Mouse (Mus musculus) neural tube, embryonic 11.5 days (tissue): Measurements from ENCODE around the gene Pkmyt1. TPM values are rescaled to one million over a fixed set of nuclear protein-coding genes. Genes with fewer than 3 reads are reported as not detected.
A peak's percentile ranks its signal among the peaks of the same experiment; 100 is the strongest.

ENCODE experiments used
- ATAC-seq: fragments of 200-750 bp; cut with Nextera tagmentation; 2 replicates; pipeline ENCODE4 v1.8.0; 2017; ENCODE audit warnings: moderate number of reproducible peaks, mild to moderate bottlenecking, moderate TSS enrichment, moderate library complexity; ENCODE audit not compliant: insufficient read depth, low FRiP score, low TSS enrichment
- DNase-seq: peaks from one replicate; pipeline ENCODE4 v3.0.0-alpha.2; 2015; ENCODE audit warnings: low spot score
- H3K27ac ChIP-seq: fragments of 300-500 bp; sonication (generic); 2 replicates; pipeline ENCODE4 v1.5.1; 2014; ENCODE audit warnings: low read depth, mild to moderate bottlenecking, low read length
- H3K27me3 ChIP-seq: fragments of 300-500 bp; sonication (generic); 2 replicates; pipeline ENCODE4 v1.6.1; 2014; ENCODE audit warnings: mild to moderate bottlenecking, low read length, mixed read lengths; ENCODE audit not compliant: control insufficient read depth, insufficient read depth
- H3K36me3 ChIP-seq: fragments of 300-500 bp; sonication (generic); 2 replicates; pipeline ENCODE4 v1.6.1; 2014; ENCODE audit warnings: mild to moderate bottlenecking, low read length, moderate library complexity, mixed read lengths; ENCODE audit not compliant: control insufficient read depth, insufficient read depth
- H3K4me1 ChIP-seq: fragments of 300-500 bp; sonication (generic); 2 replicates; pipeline ENCODE4 v1.6.1; 2014; ENCODE audit warnings: low read length, mixed read lengths; ENCODE audit not compliant: control insufficient read depth, insufficient read depth
- H3K4me2 ChIP-seq: fragments of 300-500 bp; sonication (generic); 2 replicates; pipeline ENCODE4 v1.6.1; 2014; ENCODE audit warnings: low read depth, mild to moderate bottlenecking, moderate library complexity
- H3K4me3 ChIP-seq: fragments of 300-500 bp; sonication (generic); 2 replicates; pipeline ENCODE4 v1.5.1; 2014; ENCODE audit warnings: low read depth, low read length
- H3K9ac ChIP-seq: fragments of 300-500 bp; sonication (generic); 2 replicates; pipeline ENCODE4 v1.6.1; 2014; ENCODE audit warnings: mild to moderate bottlenecking, low read length
- H3K9me3 ChIP-seq: fragments of 300-500 bp; sonication (generic); 2 replicates; pipeline ENCODE4 v1.6.1; 2016; ENCODE audit warnings: low read length; ENCODE audit not compliant: control insufficient read depth
- WGBS: fragments of 180-500 bp; shearing (Covaris S2); extraction: QIAGEN DNeasy Blood & Tissue Kit; methylation state at CpG from one replicate; pipeline ENCODE4 v1.1.7; 2014; 5-methylcytosine and 5-hydroxymethylcytosine counted together
- polyA plus RNA-seq: library from polyadenylated mRNA; unstranded; fragments of >200 nt; fragmentation: Nextera tagmentation; extraction: Ambion mirVana; gene quantifications from 2 replicates; pipeline ENCODE4 v1.2.1, GENCODE M21; 2014

Gene Pkmyt1
- polyA plus RNA-seq, 1 experiment from 2014 or later: 44.5 TPM

DNA sequence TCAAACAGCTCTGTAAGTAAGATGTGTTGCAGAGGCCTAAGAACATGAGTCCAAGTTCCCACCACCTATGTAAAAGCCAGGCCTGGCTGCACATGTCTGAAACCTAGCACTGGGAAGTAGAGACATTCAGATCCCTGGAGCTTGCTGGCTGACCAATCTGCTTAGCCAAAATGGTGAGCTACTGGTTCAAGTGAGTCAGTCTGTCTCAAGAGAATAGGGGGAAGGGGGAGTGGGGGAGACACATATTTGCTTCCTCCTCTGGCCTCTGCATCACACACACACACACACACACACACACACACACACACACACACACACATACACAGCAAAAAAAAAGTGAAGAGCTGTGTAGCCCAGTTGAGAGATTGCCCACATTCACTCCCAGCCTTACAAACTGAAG lies 57.2 kb downstream of the Pkmyt1 start:
- Histone ChIP-seq H3K4me3 (no peak overlapping the region), H3K4me1 (0 out of 2 replicates have a peak, but pooled peaks cover 3% of the 10 kb centered on the region), H3K36me3 (no peaks in the 10 kb centered on the region; the same call in 1 of the 2 replicates), H3K27ac (no peak overlapping the region), H3K27me3 (no peaks in the 10 kb centered on the region), H3K9me3 (no peaks in the 10 kb centered on the region), H3K9ac (no peak overlapping the region), H3K4me2 (no peak overlapping the region)
- DNase-seq: no peak
- ATAC-seq: no peak

DNA sequence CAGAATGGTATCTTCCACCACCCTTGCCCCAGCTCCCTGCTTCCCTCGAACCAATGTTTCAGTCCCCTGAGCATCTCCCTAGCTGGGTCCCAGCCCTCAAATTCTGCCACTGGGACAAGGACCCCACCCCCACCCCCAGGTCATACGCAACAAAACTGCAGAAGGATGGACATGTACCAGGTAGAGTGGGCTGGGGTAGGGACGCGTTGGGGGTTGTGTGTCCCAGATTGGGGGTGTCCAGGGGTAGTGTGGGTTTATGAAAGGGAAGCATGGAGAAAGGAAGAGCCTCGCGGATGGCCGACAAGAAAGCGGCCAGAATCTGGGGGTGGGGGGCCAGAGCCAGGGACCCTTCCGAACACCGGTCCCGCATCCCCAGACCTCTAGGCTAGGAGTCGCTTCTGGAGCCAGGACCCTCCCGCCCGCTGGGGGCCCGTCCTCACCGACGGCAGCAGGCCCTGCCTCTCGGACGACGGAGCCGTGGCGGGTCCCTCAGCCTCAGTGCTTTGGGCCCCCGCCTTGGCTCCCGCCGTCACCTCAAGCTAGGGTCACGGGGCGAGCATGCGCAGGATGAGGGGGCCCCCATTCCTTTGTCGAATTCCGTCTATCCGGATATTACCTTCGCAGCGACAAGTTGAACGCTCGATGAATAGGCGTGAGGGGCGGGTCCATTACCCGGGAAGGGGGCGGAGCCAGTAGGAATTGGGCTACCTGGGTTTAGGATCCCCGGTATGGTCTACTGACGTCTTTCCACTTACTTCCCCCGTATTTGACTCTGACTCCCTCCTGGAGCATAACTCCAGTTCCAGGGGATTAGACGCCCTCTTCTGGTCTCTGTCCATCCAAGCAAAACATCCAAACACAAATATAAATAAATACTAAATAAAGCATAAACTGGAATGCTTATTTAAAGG lies 59.7 kb downstream of the Pkmyt1 start, which contains the start of gene Flywch2:
Gene Flywch2, minus strand, starts transcription at position 521 of the 911 bp plus-strand sequence.
- Histone ChIP-seq H3K9me3 (no peaks in the 10 kb centered on the region), H3K4me3 (peak within 1 kb of the TSS; percentile 47), H3K36me3 (no peaks in the 10 kb centered on the region), H3K4me2 (peak within 1 kb of the TSS; percentile 59), H3K9ac (peak within 1 kb of the TSS; percentile 75), H3K27me3 (no peaks in the 10 kb centered on the region), H3K4me1 (peaks cover 5% of the 10 kb centered on the region; the same call in 1 of the 2 replicates), H3K27ac (0 out of 2 replicates have a peak within 1 kb of the TSS, but pooled peaks have one; percentile 56)
- ATAC-seq (peak; percentile 71), DNase-seq (peak; percentile 84)
- 2% methylated on average over 39 of the region's 43 CpGs for WGBS

Other genes starting within 250 kb of the Pkmyt1 start
- gene Vmn2r117, start 246.6 kb upstream of the Pkmyt1 start, polyA plus RNA-seq: not detected in 2 replicates
- gene Zfp213, start 162.1 kb upstream of the Pkmyt1 start, polyA plus RNA-seq: 23.4 and 24.3 TPM in 2 replicates
- gene Zfp13, start 126.8 kb upstream of the Pkmyt1 start, polyA plus RNA-seq: 19.7 and 20.3 TPM in 2 replicates
- 0.91 TPM in 1 of 2 replicates, not detected in the other for gene Zscan10, start 125.5 kb upstream of the Pkmyt1 start, polyA plus RNA-seq
- 0.85 and 0.94 TPM in 2 replicates for gene Mmp25, start 81.1 kb upstream of the Pkmyt1 start, polyA plus RNA-seq
- 0.54 TPM in 1 of 2 replicates, not detected in the other for gene Bicdl2, start 65.8 kb upstream of the Pkmyt1 start, polyA plus RNA-seq
- 52.5 and 60.1 TPM in 2 replicates for gene Hcfc1r1, start 52.7 kb upstream of the Pkmyt1 start, polyA plus RNA-seq
- 57.8 and 62.4 TPM in 2 replicates for gene Thoc6, start 52.5 kb upstream of the Pkmyt1 start, polyA plus RNA-seq
- gene Tnfrsf12a, start 48.9 kb upstream of the Pkmyt1 start, polyA plus RNA-seq: 2.3 and 3.6 TPM in 2 replicates
- 8.7 and 11.1 TPM in 2 replicates for gene Cldn6, start 47.1 kb upstream of the Pkmyt1 start, polyA plus RNA-seq
- 1.3 and 1.9 TPM in 2 replicates for gene Cldn9, start 42.3 kb upstream of the Pkmyt1 start, polyA plus RNA-seq
- gene 1520401A03Rik, start 3.6 kb upstream of the Pkmyt1 start, polyA plus RNA-seq: 0.25 and 0.58 TPM in 2 replicates
- 31.4 and 37.1 TPM in 2 replicates for gene Paqr4, start 14.5 kb downstream of the Pkmyt1 start, polyA plus RNA-seq
- gene Kremen2, start 19.5 kb downstream of the Pkmyt1 start, polyA plus RNA-seq: 6.8 and 7.8 TPM in 2 replicates
- gene Flywch1, start 45.3 kb downstream of the Pkmyt1 start, polyA plus RNA-seq: 173 and 197 TPM in 2 replicates
- gene Flywch2, start 59.7 kb downstream of the Pkmyt1 start, polyA plus RNA-seq: 29.1 and 32.6 TPM in 2 replicates
- gene Srrm2, start 64.2 kb downstream of the Pkmyt1 start, polyA plus RNA-seq: 399 and 408 TPM in 2 replicates
- 1,025 and 1,061 TPM in 2 replicates for gene Elob, start 102.8 kb downstream of the Pkmyt1 start, polyA plus RNA-seq
- 0.18 TPM in 1 of 2 replicates, not detected in the other for gene Prss33, start 109.7 kb downstream of the Pkmyt1 start, polyA plus RNA-seq
- gene Prss32, start 117.5 kb downstream of the Pkmyt1 start, polyA plus RNA-seq: not detected in 2 replicates
- gene Prss41, start 117.8 kb downstream of the Pkmyt1 start, polyA plus RNA-seq: 1.3 and 1.8 TPM in 2 replicates
- gene Prss21, start 141.7 kb downstream of the Pkmyt1 start, polyA plus RNA-seq: not detected in 2 replicates
- gene Dcpp1, start 154.5 kb downstream of the Pkmyt1 start, polyA plus RNA-seq: not detected in 2 replicates
- gene Dcpp2, start 154.5 kb downstream of the Pkmyt1 start, polyA plus RNA-seq: not detected in 2 replicates
- gene Dcpp3, start 191.1 kb downstream of the Pkmyt1 start, polyA plus RNA-seq: not detected in 2 replicates
- not detected in 2 replicates for gene Sbp, start 215.3 kb downstream of the Pkmyt1 start, polyA plus RNA-seq
- gene Sbpl, start 228.9 kb downstream of the Pkmyt1 start, polyA plus RNA-seq: not detected in 2 replicates